Mouse (Mus musculus) CD4-positive, CD25-positive, alpha-beta regulatory T cell, adult 4 months (primary cell): ENCODE measurements around the gene Mier3. TPM values are rescaled to one million over a fixed set of nuclear protein-coding genes. Genes with fewer than 3 reads are reported as not detected.
"Not testable (repeated sequence)": the region's sequence is repeated elsewhere in the genome, so short reads cannot be mapped to it uniquely, and the experiment has no call there.

Experiments
- ATAC-seq: one replicate; pipeline ENCODE4 v1.8.0; 2017
- polyA plus RNA-seq, 2 experiments: library from polyadenylated mRNA; unstranded; fragments of 100-300 nt; shearing (Covaris generic); gene quantifications; one replicate each; pipeline ENCODE4 v1.2.1; 2017

Mier3 gene
- polyA plus RNA-seq, 2 experiments from 2014 or later: 12.3 to 16.5 TPM

DNA sequence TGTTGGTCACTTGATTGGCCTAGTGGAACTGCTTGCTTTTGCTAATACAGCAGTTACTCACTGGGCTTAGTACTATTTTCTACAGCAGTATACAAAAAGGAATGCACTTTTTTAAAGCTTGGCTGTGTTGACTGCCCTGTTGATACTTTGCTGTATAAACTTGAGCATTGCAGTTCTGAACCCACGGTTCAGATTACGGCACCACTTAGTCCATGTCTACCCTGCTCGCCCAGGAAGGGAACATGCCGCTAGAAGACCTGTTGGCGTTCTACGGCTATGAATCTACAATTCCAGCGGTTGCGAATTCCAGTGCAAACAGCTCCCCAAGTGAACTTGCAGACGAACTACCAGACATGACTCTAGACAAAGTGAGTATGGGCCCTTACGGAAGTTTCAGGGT lies 22.6 kb downstream of the Mier3 start:
- ATAC-seq: no peak

DNA sequence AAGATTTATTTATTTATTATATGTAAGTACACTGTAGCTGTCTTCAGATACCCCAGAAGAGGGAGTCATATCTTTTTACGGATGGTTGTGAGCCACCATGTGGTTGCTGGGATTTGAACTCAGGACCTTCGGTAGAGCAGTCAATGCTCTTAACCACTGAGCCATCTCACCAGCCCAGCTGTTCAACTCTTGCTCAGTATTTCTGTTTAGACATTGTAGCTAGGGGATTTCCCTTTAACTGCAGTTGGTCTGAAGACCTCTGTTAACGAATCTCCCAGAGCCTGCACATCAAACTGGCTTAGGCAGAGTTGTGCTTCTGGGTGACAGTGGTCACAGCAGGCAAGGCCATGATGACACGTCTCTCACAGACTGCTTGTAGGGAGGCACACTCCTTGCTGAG lies 23.2 kb downstream of the Mier3 start:
- ATAC-seq: not testable (repeated sequence)

DNA sequence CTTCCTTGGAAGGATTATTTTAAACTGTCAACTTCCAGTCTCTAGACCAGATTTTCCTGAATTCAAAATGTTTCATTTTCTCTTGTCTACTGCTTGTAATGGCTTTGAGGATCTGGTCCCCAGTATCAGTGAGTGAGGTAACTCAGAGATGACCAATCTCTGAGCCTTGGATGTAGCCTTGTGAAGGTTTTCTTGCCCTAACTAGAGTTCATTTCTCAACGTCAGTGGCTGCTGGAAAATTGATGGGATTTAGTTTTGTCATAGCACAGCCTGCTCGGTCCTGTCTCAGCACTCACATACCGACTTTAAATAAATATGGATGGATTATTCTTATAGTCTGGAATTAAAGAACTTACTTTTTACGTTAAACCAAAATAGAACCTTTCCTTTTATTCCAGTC lies 29.8 kb downstream of the Mier3 start:
- no peak for ATAC-seq

DNA sequence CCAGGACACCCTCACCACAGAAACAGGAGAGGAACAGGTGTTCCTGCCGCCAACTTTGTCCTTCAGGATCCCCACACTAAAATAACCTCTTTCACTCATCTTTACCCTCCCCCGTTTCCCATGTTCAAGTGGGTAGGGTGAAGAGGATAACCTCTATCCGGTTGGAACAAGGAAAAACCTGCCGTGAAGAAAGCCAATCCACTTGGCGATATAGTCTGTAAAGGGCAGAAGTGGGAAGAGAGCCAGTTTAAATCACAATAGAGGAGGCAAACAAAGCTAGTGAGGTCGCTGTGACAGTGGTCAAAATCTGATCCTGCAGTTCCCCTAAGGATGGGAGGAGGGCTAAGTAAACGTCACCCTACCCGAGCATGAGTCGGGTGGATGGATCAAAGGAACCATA lies 38.9 kb downstream of the Mier3 start:
- ATAC-seq: no peak

DNA sequence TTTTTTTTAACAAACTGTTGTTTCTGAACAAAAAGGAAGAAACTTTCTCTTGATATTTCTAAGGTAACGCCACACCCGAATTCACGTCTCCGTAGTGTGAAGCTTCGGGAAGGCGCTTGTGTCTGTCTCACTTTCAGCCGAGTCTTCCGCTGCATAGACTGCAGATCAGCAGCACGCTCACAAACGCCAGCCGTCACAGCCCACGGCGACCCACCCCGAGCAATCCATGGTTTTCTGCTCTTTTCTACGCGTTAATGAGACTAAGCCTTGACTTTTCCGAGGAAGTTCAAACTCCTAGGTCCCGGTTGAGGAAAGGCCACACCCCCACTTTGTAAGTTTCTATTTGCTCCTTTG lies 44.0 kb downstream of the Mier3 start:
- peak; percentile 31 for ATAC-seq

DNA sequence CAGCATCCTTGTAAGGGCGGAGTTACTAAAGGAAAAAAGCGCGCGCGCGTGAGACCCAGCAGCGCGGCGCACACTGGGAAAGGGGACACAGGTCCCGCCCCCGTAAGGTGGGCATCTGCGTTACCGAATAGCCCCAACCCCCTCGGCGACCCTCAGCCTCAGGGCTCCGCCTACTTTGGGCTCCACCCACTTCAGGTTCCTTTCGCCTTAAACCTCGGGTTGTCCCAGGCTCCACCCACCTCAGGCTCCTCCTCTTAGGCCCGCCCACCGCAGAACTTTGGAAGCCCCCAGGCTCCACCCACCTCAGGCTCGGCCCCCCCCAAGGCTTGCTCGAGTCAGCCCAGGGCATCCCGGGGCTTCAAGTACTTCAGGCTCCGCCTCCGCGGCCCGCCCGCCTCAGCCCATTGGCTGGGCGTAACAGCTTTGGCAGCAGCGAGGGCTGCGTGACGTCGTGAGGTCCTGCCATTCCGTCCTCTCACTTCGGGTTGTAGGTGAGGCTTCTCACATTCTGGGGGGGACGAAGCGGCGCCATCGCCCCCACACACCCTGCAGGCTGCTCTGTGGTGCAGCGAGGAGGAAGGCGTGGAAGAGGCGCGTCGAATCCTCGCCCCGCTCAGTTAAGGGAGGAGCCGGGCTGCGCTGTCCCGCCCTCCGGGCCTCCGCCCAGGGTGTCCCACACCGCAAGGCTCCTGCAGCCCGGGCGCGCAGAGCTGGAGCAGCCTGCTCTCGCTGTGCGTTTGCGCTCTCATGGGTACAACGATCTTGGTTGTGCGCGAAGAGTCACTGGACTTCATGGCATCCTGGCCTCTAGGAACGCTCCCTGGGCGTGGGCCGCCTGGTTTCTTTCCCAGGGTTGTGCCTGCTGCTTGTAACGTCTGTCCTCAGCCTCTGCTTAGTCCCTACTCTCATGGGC lies 44.6 kb downstream of the Mier3 start:
- ATAC-seq: peak; percentile 90

DNA sequence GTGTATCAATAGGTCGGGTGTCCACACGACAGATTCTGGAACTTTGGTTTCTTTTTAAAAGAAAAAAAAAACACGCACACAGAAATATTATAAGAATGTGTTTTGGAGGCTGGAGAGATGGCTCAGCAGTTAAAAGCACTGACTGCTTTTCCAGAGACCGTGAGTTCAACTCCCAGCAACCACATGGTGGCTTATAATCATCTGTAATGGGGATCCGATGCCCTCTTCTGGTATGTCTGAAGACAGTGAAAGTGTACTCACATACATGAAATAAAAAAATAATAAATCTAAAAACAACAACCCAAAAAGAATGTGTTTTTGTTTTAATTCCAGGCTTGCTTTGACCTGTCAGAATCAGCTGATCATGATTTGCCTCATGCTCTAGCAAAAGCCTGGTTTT lies 46.1 kb downstream of the Mier3 start:
- ATAC-seq: no peak

DNA sequence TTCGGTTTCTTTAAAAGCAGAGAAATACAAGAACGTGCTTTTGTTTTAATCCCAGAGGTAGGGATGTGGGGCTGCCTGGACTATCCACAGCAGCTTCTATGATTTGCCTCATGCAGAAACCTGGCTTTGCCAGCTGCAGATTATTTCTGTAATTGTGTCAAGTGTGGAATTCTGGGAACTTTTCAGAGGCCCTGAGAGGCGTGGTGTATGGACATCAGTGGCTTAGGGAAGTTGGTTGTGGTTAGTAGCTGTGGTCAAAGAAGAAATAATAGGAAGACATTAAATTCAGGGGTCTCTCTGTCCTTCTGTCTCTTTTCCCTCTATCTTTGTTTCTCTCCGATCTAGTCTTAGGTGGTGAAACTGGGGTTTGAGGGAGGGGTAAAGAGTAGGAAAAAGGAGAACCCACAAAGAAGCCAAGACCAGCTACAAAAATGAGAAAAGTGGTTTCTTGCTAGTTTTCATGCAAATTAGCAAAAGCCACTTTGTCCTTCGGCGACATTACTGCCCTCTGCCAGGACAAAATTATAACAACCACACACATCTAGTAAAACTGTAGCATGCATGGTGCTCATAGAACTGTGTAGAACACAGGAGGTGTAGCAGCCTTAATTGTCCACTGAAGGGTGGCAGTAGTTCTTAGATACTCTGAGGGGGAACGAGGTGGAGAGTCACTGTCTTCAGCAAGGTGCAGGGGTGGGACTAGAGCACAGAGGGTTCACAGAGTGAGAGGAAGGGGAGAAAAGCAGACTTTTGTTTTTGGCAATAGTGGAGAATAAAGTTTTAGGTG lies 60.6 kb downstream of the Mier3 start:
- ATAC-seq: no peak

DNA sequence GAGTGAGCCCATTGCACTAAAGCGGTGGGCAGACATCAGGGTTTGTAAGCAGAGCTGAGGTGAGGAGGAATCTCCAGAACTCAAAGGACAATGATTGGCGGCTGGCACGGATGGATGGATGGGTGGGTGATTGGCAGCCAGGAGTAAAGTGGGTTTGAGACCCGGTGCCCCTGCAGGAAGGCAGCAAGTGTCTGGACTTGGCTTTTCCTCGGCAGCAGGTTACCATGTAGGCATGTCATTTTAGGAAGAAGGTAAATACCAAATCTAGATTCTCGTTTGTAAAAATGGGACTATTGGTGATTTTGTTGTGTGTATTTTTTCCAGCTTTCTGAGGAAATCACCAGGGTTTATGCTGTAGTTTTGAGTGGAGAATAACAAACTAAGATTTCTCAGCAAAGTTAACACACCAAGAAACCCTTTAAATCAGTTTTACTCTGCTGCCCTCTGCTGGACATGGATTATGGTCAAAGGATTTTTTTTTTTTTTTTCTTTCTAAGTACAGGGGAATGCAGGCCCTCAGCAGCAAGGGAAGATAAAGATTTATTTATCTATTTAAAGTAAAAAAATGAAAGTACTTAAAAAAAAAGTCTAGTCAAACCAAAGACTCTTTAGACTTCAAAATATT lies 61.3 kb downstream of the Mier3 start:
- ATAC-seq: peak; percentile 56

DNA sequence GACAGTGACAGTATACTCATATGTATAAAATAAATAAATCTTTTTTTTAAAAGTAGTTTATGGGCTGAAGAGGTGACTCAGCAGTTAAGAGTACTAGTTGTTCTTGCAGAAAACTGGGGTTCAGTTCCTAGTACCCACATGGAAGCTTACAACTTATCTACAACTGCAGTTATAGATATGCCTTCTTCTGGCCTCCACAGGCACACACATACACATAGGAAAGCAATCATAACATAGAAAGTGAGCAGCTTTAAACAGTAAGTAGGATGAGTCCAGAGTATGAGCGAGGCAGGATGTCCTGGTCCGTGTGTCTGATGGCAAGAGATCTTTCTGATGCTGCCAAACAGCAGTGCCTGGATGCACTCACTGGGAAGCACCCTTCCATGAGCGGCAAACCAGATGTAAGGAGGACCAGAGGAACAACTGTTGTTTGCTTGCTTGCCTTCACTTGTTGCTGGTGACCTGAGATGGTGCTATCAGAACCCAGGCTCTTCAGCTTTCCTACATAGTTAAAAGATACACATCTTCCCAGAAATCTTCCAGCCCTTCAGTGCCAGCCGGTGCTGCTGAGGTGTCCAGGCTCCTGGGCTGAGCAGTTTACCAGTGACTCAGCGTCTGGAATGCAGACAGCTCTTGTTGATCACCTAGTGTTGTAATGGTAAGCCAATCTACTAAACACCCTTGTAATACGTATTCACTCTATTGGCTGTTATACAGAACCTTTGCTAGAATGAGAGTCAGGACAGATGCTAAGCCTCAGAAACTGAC lies 63.6 kb downstream of the Mier3 start:
- no peak for ATAC-seq

DNA sequence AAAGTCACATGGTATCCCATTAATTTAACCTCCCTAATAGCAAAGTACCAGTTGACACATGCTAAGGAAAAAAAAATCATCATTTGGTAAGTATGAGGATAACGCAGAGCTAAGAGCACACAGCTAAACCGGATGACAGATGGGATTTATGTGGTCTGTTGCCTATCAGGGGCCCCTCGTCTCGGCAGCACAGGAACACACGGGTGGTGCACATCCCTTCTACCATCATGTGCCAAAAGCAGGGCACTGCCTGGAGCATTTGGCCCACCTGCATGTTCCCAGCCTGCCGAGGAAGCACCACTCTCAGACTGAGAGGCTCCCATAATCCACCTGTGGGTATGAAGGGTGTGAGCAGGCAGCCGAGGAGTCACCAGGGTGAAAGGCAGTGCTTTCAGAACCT lies 64.4 kb downstream of the Mier3 start:
- ATAC-seq: no peak

DNA sequence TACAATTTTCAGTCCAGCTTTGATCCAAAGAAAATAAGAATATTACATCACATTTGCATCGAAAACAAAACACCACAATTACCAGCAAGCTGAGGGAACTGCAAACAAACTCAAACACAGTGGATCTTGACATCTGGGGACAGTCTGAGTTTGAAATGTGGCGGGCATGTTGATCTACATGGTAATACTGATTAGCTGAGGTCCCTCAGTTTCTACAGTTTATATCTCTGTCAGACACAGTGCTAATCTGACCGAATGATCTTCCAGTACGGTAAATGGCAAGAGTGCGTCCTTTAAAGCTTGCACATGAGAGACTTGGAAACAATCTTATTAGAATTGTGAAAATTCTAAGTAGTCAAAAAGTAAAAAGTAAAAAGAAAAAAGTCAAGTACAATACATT lies 66.1 kb downstream of the Mier3 start:
- ATAC-seq: no peak

DNA sequence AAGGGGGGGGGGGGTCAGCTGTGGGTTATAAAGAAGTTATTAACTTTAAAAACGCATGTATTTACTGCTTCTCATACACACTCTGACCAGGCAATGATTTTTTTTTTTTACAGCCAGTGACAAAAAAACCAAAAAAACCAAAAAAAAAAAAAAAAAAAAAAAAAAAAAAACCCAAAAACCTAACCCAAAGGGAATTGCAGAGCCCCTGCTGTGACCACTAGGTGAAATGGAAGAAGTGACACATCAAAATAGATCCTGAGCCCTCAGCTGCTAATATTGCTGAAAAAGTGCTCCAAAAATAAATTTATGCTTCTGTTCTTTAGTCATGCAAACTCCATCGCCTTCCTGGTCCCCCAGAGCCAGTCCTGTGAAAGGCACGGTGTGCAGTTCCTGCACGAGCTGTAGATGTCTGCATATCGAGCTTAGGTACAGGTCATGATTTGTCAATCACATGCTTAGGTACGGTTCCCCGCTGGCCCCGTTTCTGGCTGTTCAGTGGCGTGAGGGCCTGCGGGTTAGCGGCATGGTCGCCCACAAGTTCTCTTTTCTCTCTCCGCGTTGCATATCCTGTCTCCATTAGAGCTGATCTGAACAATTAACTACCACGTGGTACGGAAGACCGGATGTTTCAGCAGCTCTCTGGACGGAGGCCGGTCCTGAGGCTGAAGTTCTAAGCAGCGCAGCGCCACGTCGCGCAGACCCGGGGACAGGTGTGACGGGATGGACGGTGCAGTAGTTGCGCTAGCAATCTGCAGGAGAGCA lies 67.7 kb downstream of the Mier3 start:
- no peak for ATAC-seq

DNA sequence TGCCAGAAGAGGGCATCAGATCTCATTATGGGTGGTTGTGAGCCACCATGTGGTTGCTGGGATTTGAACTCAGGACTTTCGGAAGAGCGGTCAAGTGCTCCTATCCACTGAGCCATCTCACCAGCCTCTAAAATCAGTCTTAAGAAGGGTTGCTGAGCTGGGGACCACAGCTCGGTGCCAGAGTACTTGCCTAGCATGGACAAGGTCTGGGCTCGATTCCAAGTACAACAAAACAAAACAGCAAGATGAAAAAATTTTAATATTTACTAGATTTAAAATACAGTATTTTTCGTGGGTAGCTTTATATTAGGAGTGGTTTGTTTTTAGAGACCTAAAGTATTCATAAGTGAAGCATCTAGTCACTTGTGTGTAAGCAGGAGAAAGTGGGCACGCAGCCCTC lies 72.5 kb downstream of the Mier3 start:
- ATAC-seq: no peak

DNA sequence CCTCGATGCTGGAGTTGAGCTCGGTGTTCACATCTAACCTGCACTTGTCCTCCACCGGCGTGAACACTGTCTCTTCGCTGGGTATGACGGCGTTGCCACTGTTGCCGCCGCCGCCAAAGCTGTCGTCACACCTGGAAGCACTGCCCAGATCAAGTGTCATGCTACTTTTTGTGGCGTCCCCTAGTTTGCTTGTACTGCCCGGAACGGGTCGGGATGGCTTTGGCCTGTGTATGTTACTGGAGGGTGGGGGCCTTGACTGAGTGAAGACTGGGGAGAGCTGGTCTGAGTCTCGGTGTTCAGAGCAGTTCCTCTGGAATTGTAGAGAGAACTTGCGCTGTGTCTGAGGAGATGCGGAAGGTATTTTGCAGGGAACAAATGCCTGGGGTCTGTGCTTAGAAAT lies 74.6 kb downstream of the Mier3 start:
- ATAC-seq: no peak

DNA sequence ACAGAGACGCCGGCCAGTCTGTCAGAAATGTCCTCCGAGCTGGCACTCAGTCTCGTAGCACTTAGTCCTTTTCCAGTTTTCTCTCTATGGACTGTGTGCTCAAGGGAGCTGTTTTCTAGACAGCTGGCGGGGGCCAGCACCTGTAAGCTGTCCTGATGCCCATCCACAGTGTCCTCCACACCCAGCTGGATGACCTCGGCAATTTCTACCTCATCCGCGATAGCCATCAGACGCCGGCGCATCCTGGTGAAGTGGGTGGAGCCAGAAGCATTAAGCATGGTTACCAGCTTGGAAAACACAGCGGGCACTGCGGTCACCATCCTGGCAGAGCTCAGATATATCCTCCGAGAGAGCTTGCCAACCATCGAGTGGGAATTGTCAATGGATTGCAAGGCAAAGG lies 75.2 kb downstream of the Mier3 start:
- ATAC-seq: no peak

DNA sequence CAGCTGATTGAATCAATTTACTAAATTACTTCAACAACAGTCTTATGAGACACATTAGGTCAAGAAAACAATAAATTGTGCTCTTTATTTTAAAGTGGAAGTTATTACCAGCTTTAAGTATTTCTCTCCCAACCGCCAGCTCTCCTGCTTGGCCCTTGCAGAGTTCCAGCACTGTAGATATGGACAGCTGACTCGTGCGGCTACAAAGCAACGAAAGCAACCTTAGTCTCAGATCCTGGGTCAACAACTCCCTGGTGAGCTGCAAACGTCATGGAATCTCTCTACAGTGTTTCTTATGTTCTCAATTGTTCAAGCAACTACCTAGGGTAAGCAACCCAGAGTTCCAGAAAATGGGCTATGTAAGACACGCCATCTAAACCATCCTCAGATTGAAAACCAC lies 76.2 kb downstream of the Mier3 start:
- no peak for ATAC-seq

DNA sequence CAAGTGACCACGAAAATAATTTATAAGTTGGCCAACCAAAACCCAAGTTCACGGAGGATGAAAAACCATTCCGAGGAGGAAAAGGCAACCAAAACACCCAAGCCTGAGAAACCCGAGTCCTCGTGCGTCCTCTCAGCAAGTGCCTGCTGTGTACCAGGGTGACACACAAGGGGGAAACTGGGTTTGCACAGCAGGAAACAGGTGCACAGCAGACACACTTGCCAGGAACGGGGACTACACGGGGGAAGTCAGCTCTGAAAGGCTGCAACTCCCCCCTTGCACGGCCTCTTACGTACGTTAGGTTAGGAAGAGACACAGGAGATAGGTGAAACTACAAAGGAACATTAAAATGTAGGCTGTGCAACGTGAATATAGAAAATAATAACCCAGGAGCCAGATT lies 81.7 kb downstream of the Mier3 start:
- no peak for ATAC-seq
